Mouse (Mus musculus) T-helper 2 cell (primary cell): Measurements from ENCODE around the gene Midn.
"Not testable (repeated sequence)": the region's sequence is repeated elsewhere in the genome, so short reads cannot be mapped to it uniquely, and the experiment has no call there.

Source experiments
- in situ Hi-C: fragments of 300-600 bp; cut with MboI, MseI; formaldehyde crosslinking; loops from one replicate; pipeline ENCODE4 v1.15.1; 2025; ENCODE audit warnings: high pct_unique_total_duplicates

Midn gene

GRCm38 (mm10) chr10:80156752-80157053 is 8.6 kb downstream of the Midn start:
- in situ Hi-C loops, result no loop called here

GRCm38 (mm10) chr10:80157141-80157929 is 9.3 kb downstream of the Midn start:
- in situ Hi-C loops, result no loop called here

GRCm38 (mm10) chr10:80158307-80158986 is 10.4 kb downstream of the Midn start:
- in situ Hi-C loops, result no loop called here

GRCm38 (mm10) chr10:80159021-80159560 is 11.0 kb downstream of the Midn start:
- in situ Hi-C loops, result no loop called here

- in situ Hi-C loops, result no loop called here
Observed at GRCm38 (mm10) chr10:80159561-80160454, 11.7 kb downstream of the Midn start.

- in situ Hi-C loops, result no loop called here
Observed at GRCm38 (mm10) chr10:80160455-80161371, 12.6 kb downstream of the Midn start.

GRCm38 (mm10) chr10:80161522-80162242 is 13.6 kb downstream of the Midn start:
- in situ Hi-C loops, result no loop called here

GRCm38 (mm10) chr10:80162243-80162608 is 14.2 kb downstream of the Midn start:
- in situ Hi-C loops, result no loop called here

- in situ Hi-C loops, result no loop called here
Observed at GRCm38 (mm10) chr10:80162716-80163299, 14.7 kb downstream of the Midn start.

GRCm38 (mm10) chr10:80163721-80164120 is 15.6 kb downstream of the Midn start:
- in situ Hi-C loops, result no loop called here

GRCm38 (mm10) chr10:80164161-80164997 is 16.3 kb downstream of the Midn start:
- in situ Hi-C loops, result no loop called here

GRCm38 (mm10) chr10:80164998-80165344 is 16.9 kb downstream of the Midn start:
- in situ Hi-C loops, result no loop called here

- in situ Hi-C loops, result no loop called here
Observed at GRCm38 (mm10) chr10:80165392-80166128, 17.5 kb downstream of the Midn start, which contains the start of gene Cirbp. Gene Cirbp (plus strand): TSS chr10:80165985.

GRCm38 (mm10) chr10:80166136-80166535 is 18.1 kb downstream of the Midn start:
- in situ Hi-C loops, result not testable (repeated sequence)

- in situ Hi-C loops, result no loop called here
Observed at GRCm38 (mm10) chr10:80167460-80168037, 19.5 kb downstream of the Midn start.

- in situ Hi-C loops, result no loop called here
Observed at GRCm38 (mm10) chr10:80168038-80168661, 20.1 kb downstream of the Midn start.

- in situ Hi-C loops, result no loop called here
Observed at GRCm38 (mm10) chr10:80169070-80169469, 21.0 kb downstream of the Midn start.
